Mouse (Mus musculus) embryonic facial prominence, embryonic 12.5 days (tissue): ENCODE measurements around the gene Gipc3. TPM values are rescaled to one million over a fixed set of nuclear protein-coding genes. Genes with fewer than 3 reads are reported as not detected.

Experiments used
- ATAC-seq: fragments of 200-750 bp; cut with Nextera tagmentation; 2 replicates; pipeline ENCODE4 v1.8.0; 2017; ENCODE audit not compliant: insufficient number of reproducible peaks, insufficient read depth, low FRiP score, low TSS enrichment
- H3K27ac ChIP-seq: fragments of 300-500 bp; sonication (generic); 2 replicates; pipeline ENCODE4 v1.5.1; 2016; ENCODE audit warnings: mild to moderate bottlenecking
- H3K27me3 ChIP-seq: fragments of 300-500 bp; sonication (generic); 2 replicates; pipeline ENCODE4 v1.6.1; 2016; ENCODE audit warnings: mild to moderate bottlenecking, moderate library complexity
- H3K36me3 ChIP-seq: fragments of 300-500 bp; sonication (generic); 2 replicates; pipeline ENCODE4 v1.6.1; 2016; ENCODE audit warnings: mild to moderate bottlenecking
- H3K4me1 ChIP-seq: fragments of 300-500 bp; sonication (generic); 2 replicates; pipeline ENCODE4 v1.6.1; 2016
- H3K4me2 ChIP-seq: fragments of 300-500 bp; sonication (generic); replicated peaks from 2 replicates; pipeline ENCODE4 v1.6.1; 2016; ENCODE audit warnings: mild to moderate bottlenecking, moderate library complexity
- H3K4me3 ChIP-seq: fragments of 300-500 bp; sonication (generic); 2 replicates; pipeline ENCODE4 v1.5.1; 2016; ENCODE audit warnings: mild to moderate bottlenecking
- H3K9ac ChIP-seq: fragments of 300-500 bp; sonication (generic); 2 replicates; pipeline ENCODE4 v1.6.1; 2016; ENCODE audit warnings: mild to moderate bottlenecking, moderate library complexity
- H3K9me3 ChIP-seq: fragments of 300-500 bp; sonication (generic); 2 replicates; pipeline ENCODE4 v1.6.1; 2016; ENCODE audit warnings: mild to moderate bottlenecking, moderate library complexity
- WGBS: fragments of 180-500 bp; shearing (Covaris S2); methylation state at CpG from one replicate; pipeline ENCODE4 v1.1.7; 2016; 5-methylcytosine and 5-hydroxymethylcytosine counted together
- polyA plus RNA-seq: library from polyadenylated mRNA; unstranded; fragments of >200 nt; fragmentation: Nextera tagmentation; extraction: Ambion mirVana; gene quantifications from 2 replicates; pipeline ENCODE4 v1.2.1, GENCODE M21; 2016

The Gipc3 gene
- polyA plus RNA-seq, 1 experiment from 2014 or later = not detected

DNA sequence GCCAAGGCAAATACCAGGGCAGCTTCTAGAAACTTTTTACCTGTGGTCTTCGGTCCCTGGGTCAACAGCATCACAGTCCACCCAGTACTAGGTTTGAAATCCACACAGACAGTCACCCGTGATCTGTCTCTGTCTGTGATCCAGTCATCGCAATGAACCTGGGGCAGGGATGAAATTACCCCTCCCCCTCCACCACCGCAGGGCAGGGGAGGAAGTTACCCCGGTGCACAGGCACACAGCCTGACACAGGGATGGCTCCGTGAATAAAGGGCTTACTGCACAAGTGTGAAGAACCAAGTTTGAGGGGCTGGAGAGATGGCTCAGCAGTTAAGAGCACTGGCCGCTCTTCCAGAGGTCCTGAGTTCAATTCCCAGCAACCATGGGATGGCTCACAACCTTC, 39.3 kb downstream of the Gipc3 start:
- Histone ChIP-seq H3K9me3 (no peaks in the 10 kb centered on the region), H3K27me3 (no peaks in the 10 kb centered on the region), H3K4me3 (no peak overlapping the region), H3K4me1 (0 out of 2 replicates have a peak, but pooled peaks cover 18% of the 10 kb centered on the region), H3K4me2 (no peak overlapping the region), H3K36me3 (peaks cover 41% of the 10 kb centered on the region), H3K9ac (no peak overlapping the region), H3K27ac (no peak overlapping the region)
- WGBS = 73% methylated on average over 7 of the region's 7 CpGs
- ATAC-seq = no peak

DNA sequence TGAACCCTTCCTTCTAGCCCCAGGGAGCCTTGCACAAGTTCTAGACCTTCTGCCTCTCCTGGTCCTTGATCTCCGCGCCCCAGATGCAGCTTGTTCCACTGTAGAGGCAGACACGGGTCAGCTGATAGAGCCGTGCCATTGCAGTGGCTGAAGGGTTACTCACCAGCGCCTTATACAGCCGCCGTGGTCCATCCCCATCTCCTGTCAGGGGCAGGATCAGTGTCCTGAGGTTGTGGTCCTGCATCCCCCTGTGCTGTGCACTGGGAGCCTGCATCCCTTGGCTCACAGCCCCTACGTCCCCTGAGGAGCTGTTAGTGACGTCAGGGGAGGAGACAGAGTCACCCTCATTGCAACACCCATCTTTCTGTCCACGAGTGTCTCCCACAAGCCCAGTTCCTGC, 39.8 kb downstream of the Gipc3 start:
- WGBS = 72% methylated on average over 10 of the region's 10 CpGs

DNA sequence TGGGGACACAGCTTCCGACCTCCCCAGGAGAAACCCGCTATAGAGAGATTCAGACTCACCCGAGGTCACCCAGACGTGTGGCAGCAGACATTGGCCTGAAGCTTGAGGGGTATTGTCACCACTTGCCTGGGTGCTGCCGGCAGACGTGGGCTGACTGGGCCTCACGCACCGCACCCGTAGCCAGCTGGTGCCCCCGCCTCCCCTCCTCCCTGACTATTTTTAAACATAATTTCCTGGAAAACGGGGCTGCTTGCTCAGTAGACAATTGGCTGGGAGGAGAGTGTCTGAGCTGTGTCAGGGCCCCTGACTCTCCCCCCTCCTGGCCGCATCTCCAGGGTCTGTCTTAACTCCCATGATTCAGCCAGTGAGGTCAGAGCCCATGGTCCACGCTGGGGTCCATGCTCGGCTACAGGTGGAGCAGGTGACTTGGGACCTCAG, 40.3 kb downstream of the Gipc3 start:
- no peaks in the 10 kb centered on the region for H3K9me3 ChIP-seq
- H3K27me3 ChIP-seq = no peaks in the 10 kb centered on the region
- WGBS = 67% methylated on average over 14 of the region's 14 CpGs
- H3K9ac ChIP-seq = no peak overlapping the region
- ATAC-seq = no peak
- no peak overlapping the region for H3K4me3 ChIP-seq
- 0 out of 2 replicates have a peak, but pooled peaks cover 18% of the 10 kb centered on the region for H3K4me1 ChIP-seq
- H3K27ac ChIP-seq = no peak overlapping the region
- no peak overlapping the region for H3K4me2 ChIP-seq
- peaks cover 31% of the 10 kb centered on the region for H3K36me3 ChIP-seq

More for the DNA sequence above, 39.8 kb downstream of the Gipc3 start:
- no peaks in the 10 kb centered on the region for H3K27me3 ChIP-seq
- H3K4me2 ChIP-seq = no peak overlapping the region
- no peak for ATAC-seq
- H3K4me1 ChIP-seq = 0 out of 2 replicates have a peak, but pooled peaks cover 18% of the 10 kb centered on the region
- H3K4me3 ChIP-seq = no peak overlapping the region
- H3K9me3 ChIP-seq = no peaks in the 10 kb centered on the region
- no peak overlapping the region for H3K9ac ChIP-seq
- no peak overlapping the region for H3K27ac ChIP-seq
- H3K36me3 ChIP-seq = peaks cover 36% of the 10 kb centered on the region

DNA sequence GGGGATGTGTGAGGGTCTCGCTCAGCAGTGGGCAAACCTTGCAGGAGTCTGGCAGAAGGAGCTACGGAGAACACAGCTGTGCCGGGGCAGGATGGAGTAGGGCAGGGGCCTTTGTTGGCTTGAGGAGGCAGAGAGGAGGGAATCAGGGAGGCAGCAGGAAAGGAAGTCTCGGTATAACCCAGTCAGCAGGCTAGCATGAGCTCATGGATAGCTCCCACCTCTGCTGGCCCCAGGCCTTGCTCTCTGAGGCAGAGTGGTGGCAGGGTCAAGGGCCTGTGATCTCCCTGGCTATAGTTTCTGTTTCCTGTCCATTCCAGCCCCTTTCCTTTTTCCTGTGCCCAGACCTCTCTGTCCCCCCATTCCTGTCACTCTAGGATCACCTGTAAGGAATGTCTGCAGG, 40.8 kb downstream of the Gipc3 start:
- Histone ChIP-seq H3K4me3 (no peak overlapping the region), H3K9me3 (no peaks in the 10 kb centered on the region), H3K4me2 (no peak overlapping the region), H3K27ac (peak overlapping the region; percentile 51), H3K27me3 (no peaks in the 10 kb centered on the region), H3K4me1 (0 out of 2 replicates have a peak, but pooled peaks cover 21% of the 10 kb centered on the region), H3K9ac (no peak overlapping the region), H3K36me3 (peaks cover 26% of the 10 kb centered on the region)
- 61% methylated on average over 4 of the region's 4 CpGs for WGBS
- no peak for ATAC-seq

DNA sequence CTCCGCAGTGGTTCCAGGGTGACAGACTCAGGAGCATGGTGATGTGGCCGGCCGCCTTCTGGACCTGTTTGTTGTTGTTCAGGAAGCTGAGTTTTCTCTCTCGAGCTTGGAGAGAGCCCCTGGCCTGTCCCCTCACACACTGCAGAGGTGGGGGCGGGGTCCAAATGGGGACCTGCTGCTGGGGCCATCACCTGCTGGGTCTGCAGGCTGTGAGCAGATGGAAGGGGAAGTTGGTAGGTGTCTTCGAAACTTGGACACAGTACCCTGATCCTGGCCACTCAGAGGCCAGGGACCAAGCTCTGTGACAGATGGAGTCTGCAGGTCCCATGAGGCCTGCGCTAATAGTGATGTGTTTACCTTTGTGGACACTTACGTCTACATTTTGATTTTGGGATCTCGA, 41.7 kb downstream of the Gipc3 start:
- Histone ChIP-seq H3K27ac (no peak overlapping the region), H3K4me2 (no peak overlapping the region), H3K4me3 (no peak overlapping the region), H3K4me1 (0 out of 2 replicates have a peak, but pooled peaks cover 23% of the 10 kb centered on the region), H3K27me3 (no peaks in the 10 kb centered on the region), H3K9ac (no peak overlapping the region), H3K36me3 (peaks cover 17% of the 10 kb centered on the region), H3K9me3 (no peaks in the 10 kb centered on the region)
- WGBS = 76% methylated on average over 9 of the region's 9 CpGs
- ATAC-seq = no peak

DNA sequence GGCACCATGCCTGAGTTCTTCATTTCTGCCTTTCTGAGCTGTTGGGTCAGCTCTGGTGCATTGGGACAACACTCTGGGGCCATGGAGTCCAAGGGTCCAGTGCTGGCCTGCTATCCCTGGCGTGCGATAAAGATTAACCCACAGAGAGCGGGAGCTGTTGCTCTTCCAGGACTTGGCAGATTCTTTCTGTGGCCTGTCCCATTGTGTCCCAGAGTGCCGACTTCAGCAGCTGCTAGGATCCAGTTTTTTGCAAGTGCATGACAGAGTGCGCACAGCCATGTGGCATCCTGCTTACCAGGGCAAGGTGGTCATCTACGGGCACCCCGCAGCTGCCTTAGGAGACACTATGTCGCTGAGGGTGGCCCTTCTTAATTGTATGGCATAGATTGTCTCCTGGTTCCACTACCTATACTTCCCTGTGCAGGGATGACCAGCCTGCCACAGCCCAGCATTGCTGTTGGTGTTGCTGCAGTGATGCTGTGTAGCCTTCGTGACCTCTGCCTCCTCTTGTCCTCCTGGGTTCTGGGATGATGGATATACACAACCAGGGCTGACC, 42.6 kb downstream of the Gipc3 start:
- 0 out of 2 replicates have a peak overlapping the region, but pooled peaks have one; percentile 1 for H3K9ac ChIP-seq
- no peak for ATAC-seq
- peaks cover 23% of the 10 kb centered on the region; the same call in 1 of the 2 replicates for H3K4me1 ChIP-seq
- 0 out of 2 replicates have a peak, but pooled peaks cover 8% of the 10 kb centered on the region for H3K36me3 ChIP-seq
- H3K9me3 ChIP-seq = no peaks in the 10 kb centered on the region
- H3K4me2 ChIP-seq = no peak overlapping the region
- H3K4me3 ChIP-seq = no peak overlapping the region
- H3K27ac ChIP-seq = no peak overlapping the region
- 83% methylated on average over 9 of the region's 9 CpGs for WGBS
- no peaks in the 10 kb centered on the region for H3K27me3 ChIP-seq

DNA sequence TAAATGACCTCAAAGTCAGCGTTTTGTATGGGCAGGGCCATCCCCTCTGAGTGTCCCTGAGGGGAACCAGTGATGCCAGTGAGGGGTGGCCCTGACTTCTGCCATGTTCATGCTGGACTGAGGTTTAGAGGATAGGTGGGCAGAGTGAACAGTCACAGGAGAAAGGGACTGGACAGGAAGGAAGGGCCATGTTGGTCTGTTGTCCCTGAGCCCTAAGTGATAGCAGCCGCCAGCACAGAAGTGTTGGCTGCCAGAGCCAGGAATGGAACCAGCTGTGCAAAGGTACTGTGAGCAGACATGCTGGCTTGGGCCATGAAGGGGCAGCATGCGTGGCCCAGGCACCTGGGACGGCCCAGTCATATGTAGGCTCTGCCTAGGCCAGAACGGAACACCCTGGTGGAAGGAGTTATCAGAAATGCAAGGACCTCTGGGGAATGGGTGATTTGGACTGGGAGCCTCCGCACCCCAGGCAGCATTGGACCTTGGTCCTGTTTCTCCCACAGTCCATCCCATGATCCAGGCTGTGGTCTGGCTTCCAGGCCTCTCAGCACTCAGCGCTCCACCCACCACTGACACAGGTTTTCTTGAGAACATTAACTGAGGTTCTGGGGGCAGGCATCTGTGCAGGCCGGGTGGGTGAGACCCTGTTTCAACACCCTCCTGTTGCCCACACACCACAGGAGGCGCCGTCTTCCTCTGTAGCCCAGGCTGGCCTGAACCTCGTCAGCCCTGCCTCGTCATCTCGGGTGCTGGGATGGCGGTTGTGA, 43.3 kb downstream of the Gipc3 start:
- Histone ChIP-seq H3K4me1 (peaks cover 29% of the 10 kb centered on the region), H3K27me3 (no peaks in the 10 kb centered on the region), H3K4me3 (no peak overlapping the region), H3K36me3 (0 out of 2 replicates have a peak, but pooled peaks cover 6% of the 10 kb centered on the region), H3K9me3 (no peaks in the 10 kb centered on the region), H3K9ac (0 out of 2 replicates have a peak overlapping the region, but pooled peaks have one; percentile 1), H3K27ac (no peak overlapping the region), H3K4me2 (no peak overlapping the region)
- 91% methylated on average over 14 of the region's 14 CpGs for whole genome bisulfite sequencing
- ATAC-seq = no peak

DNA sequence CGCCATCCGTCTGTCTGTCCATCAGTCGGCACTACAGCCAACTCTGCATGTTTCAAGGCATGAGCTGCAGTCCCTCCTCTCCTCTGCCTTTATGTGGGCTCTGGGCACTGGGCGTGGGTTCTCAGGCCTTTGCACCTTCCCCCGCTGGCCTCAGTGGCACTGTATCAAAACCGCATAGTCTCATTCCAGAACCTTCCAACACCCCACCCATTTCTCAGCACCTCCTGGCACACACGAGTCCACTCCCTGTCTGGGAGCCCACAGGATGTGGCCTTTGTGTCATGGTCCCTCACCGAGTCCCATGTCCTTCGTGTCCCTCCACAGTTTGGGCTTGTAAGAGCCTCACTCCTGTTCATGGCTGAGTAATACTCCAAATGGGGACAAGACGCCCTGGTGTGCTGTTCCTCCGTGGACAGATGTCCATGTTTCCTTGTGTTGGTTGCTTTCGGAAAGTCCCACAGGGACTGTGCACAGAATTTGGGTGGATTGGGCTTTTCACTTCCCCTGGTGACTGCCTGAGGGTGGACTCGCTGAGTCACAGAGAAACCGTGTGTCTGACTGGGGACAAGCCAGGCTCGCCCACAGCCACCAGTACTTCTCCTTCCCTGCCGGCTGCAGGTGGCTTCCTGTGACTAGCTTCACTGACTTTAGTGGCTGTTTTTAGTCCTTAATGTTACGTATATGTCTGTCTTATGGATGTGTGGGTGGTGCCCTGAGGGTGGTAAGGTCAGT, 44.5 kb downstream of the Gipc3 start:
- no peak overlapping the region for H3K9ac ChIP-seq
- H3K9me3 ChIP-seq = no peaks in the 10 kb centered on the region
- H3K4me1 ChIP-seq = peaks cover 36% of the 10 kb centered on the region
- no peak overlapping the region for H3K4me2 ChIP-seq
- no peak overlapping the region for H3K27ac ChIP-seq
- H3K27me3 ChIP-seq = no peaks in the 10 kb centered on the region
- H3K36me3 ChIP-seq = 0 out of 2 replicates have a peak, but pooled peaks cover 6% of the 10 kb centered on the region
- ATAC-seq = no peak
- H3K4me3 ChIP-seq = no peak overlapping the region
- WGBS = 90% methylated on average over 17 of the region's 17 CpGs

DNA sequence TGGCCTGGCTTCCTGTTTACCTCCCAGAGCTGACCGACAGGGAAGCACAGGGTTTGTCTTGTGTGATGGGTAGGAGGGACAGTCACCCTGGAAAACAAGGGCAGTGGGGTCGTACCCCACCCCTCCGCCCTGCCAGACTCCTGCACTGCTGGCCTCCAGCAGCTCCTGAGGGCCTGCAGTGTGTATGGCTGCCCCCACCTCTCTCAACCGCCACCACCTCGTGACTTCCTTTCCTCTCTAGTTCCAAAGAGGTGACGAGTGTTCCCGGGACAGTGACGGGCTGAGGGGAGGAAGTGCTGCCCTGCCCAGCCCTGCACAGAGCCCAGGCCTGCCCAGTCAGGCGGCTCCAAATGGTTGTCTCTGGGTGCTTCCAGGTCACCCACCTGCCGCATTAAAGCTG, 45.2 kb downstream of the Gipc3 start:
- ATAC-seq = no peak
- 40% methylated on average over 10 of the region's 10 CpGs for WGBS
- H3K27me3 ChIP-seq = no peaks in the 10 kb centered on the region
- H3K4me1 ChIP-seq = peaks cover 30% of the 10 kb centered on the region
- H3K9ac ChIP-seq = no peak overlapping the region
- no peaks in the 10 kb centered on the region for H3K9me3 ChIP-seq
- H3K27ac ChIP-seq = no peak overlapping the region
- H3K36me3 ChIP-seq = 0 out of 2 replicates have a peak, but pooled peaks cover 6% of the 10 kb centered on the region
- no peak overlapping the region for H3K4me2 ChIP-seq
- H3K4me3 ChIP-seq = no peak overlapping the region

DNA sequence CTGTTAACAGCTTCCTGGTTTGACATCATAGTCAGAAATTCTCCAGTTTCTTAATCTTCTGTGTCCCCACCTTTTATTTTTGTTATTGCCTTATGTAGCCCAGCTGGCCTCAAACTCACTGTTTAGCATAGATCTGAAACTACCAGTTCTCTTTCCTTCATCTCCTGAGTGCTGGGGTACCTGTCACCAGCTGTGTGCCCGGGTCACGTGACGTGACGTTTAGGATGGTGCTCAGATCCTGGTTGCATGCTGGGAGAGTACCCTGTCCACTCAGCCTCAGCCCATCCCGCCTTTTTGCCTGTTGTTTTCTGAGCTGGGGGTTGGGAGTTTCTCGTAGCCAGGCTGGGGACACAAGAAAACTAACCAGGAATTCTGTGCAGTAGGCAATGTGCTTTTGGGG, 45.8 kb downstream of the Gipc3 start:
- 73% methylated on average over 6 of the region's 6 CpGs for WGBS
- no peak for ATAC-seq
- H3K27ac ChIP-seq = no peak overlapping the region
- H3K4me1 ChIP-seq = peaks cover 30% of the 10 kb centered on the region
- H3K9ac ChIP-seq = no peak overlapping the region
- H3K27me3 ChIP-seq = no peaks in the 10 kb centered on the region
- no peak overlapping the region for H3K4me3 ChIP-seq
- 0 out of 2 replicates have a peak, but pooled peaks cover 6% of the 10 kb centered on the region for H3K36me3 ChIP-seq
- no peaks in the 10 kb centered on the region for H3K9me3 ChIP-seq
- H3K4me2 ChIP-seq = no peak overlapping the region

DNA sequence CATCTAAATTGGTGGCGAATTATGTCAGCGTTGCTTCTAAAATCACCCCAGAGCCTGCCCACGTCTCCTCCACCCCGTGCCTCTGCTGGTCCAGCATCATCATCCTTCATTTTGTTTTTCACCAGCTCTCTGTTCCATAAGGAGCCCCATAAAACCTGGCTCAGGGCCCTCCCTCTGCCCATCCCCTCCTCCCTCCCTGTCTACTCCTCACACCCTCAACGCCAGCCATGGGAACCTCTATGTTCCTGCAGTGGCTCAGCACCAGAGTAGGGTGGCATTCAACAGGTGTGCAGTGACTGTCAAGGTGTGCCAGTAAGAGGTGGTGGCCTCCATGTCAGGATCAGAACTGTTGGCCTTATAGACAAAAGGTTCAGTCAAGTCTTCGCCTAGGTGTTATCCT, 47.9 kb downstream of the Gipc3 start:
- no peak overlapping the region for H3K4me2 ChIP-seq
- no peak overlapping the region for H3K4me3 ChIP-seq
- H3K9ac ChIP-seq = peak overlapping the region; percentile 78; the same call in 1 of the 2 replicates
- H3K36me3 ChIP-seq = no peaks in the 10 kb centered on the region
- 94% methylated on average over 6 of the region's 6 CpGs for WGBS
- ATAC-seq = no peak
- peaks cover 38% of the 10 kb centered on the region for H3K4me1 ChIP-seq
- no peak overlapping the region for H3K27ac ChIP-seq
- H3K9me3 ChIP-seq = no peaks in the 10 kb centered on the region
- peaks cover 18% of the 10 kb centered on the region for H3K27me3 ChIP-seq
